Mouse (Mus musculus) bone marrow, adult 2 months (tissue): ENCODE data around the gene Ssh1.

Experiments used
- CTCF ChIP-seq: fragments of 200-500 bp; IDR thresholded peaks from 2 replicates; pipeline ENCODE4 v1.5.1; 2011; ENCODE audit warnings: low read length, control low read depth; ENCODE audit not compliant: control insufficient read depth, insufficient read depth
- POLR2A ChIP-seq: fragments of 200-500 bp; IDR thresholded peaks from 2 replicates; pipeline ENCODE4 v1.6.1; 2011; ENCODE audit warnings: low read depth, mild to moderate bottlenecking, control low read depth, low read length, borderline replicate concordance; ENCODE audit not compliant: control insufficient read depth

DNA sequence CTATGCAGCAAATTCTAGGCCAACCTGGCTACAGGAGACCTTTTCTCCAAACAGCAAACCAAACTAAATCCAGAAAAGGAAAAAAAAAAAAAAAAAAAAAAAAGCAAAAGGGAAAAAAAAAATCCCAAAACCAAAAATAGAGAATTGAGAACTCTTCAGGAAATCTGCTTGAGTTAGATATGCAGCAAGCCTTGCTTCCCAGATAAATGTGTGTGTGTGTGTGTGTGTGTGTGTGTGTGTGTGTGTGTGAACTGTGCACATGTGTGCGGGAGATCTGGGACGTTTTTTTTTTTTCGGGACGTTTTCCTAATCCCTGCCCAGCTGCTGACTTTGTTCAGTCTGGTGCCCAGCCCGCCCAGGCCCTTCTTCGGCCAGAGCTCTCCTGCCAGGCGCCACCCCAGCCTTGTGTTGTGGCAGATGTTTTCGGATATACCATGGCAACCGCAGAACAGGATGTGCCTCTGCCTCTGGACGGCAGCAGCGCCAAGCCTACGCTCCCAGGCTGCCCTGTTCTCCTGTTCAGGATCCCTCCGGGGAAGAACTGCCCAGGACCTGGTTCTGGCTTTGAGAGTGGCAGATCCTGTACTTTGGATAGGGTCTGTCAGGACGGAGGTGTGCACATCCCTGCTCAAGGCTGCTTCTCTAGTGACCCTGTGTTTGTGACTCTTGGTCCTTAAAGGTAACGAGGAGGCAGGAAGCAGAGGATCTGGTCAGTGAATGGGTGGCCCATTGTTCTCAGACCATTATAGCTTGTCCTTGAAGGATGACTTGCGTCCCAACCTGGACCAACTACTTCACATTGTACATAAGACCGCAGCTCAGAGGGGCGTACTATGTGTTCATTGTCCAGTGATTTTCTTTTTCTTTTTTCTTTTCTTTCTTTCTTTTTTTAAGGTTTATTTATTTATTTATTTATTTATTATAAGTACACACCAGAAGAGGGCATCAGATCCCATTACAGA lies 62.8 kb downstream of the Ssh1 start:
- TF ChIP-seq CTCF = no peak
- no peak for TF ChIP-seq POLR2A
